Mouse (Mus musculus): ENCODE measurements around the gene Csf2rb. TPM values are rescaled to one million over a fixed set of nuclear protein-coding genes. Genes with fewer than 3 reads are reported as not detected.

The Csf2rb gene
- polyA plus RNA-seq, 1 experiment from 2014 or later, result 1.1 TPM

GRCm38 (mm10) chr15:78383450-78384219, 58.1 kb downstream of the Csf2rb start:
- no peak overlapping the region for H3K4me2 ChIP-seq (replicated peaks)
- H3K9me3 ChIP-seq, result no peaks in the 10 kb centered on the region
- no peak overlapping the region for H3K4me3 ChIP-seq
- WGBS, result 67% methylated on average over 11 of the region's 11 CpGs
- H3K27me3 ChIP-seq, result no peaks in the 10 kb centered on the region
- no peak overlapping the region for H3K27ac ChIP-seq
- H3K36me3 ChIP-seq, result no peaks in the 10 kb centered on the region
- H3K9ac ChIP-seq, result no peak overlapping the region
- no peaks in the 10 kb centered on the region for H3K4me1 ChIP-seq
- no peak for ATAC-seq (ENCODE audit: insufficient number of reproducible peaks, insufficient read depth, low FRiP score, low TSS enrichment)

DNA sequence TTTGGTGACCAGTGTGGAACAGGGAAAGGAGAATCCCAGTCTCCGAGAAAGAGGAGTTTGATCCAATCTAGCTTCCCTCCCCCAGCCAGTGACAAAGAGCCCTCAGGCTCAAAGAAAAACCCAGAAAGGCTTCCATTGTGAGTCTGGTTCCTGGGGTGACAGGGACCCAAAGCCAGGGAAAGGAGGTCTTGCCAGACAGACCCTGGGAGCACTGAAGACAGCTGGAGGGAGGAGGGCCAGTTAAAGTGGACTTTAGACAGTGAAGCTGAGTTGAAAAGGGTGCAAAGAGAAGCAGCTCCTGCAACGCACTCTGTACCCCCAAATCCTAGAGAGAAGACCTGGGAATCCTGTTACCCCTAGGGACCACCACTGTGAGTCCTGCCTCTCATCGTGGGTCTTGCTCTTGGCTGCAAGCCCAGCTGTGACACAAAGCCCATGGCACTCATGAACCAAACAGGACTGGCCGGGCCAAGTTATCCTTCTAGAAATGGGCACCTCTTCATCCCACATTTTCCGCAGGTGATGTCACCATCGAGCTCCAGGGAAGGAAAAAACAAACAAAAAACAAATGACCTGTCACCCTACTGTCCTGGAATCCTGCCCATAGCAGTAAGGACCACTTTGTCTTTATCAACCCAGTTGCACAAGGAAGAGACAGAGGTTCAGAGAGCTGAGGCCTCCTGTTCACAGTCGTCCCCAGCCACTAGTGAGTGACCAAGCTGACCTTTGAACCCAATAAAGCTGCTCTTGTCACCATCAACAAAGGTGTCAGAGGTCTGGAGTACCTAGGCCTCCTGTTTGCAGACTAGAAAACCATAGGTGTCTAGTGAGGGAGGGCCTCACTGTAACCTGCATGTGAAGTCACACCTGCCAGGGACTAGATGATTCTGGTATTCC, 58.9 kb downstream of the Csf2rb start:
- H3K4me3 ChIP-seq, result no peak overlapping the region
- H3K4me2 ChIP-seq (replicated peaks), result no peak overlapping the region
- H3K27ac ChIP-seq, result no peak overlapping the region
- no peaks in the 10 kb centered on the region for H3K27me3 ChIP-seq
- no peaks in the 10 kb centered on the region for H3K4me1 ChIP-seq
- WGBS, result 68% methylated on average over 7 of the region's 7 CpGs
- no peak overlapping the region for H3K9ac ChIP-seq
- no peaks in the 10 kb centered on the region for H3K9me3 ChIP-seq
- H3K36me3 ChIP-seq, result no peaks in the 10 kb centered on the region
- no peak for ATAC-seq (ENCODE audit: insufficient number of reproducible peaks, insufficient read depth, low FRiP score, low TSS enrichment)

DNA sequence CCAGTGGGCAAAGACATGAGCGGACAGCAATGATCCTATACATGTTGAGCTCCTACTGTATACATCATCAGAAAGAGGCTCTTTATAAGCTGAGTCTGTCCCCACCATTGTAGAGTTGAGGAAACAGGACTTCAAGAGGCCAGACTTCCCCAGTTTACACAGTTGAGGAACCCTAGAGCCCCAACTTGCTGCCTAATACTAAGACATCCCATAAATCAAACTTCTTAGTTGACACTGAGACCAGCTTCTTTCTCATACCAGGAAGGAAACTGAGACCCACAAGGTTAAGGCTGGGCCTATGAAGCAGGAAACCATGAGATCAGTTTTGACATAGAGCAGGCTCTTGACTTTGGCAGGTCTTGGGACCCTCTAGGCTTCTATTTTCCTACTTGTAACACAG, 60.0 kb downstream of the Csf2rb start:
- ATAC-seq (ENCODE audit: insufficient number of reproducible peaks, insufficient read depth, low FRiP score, low TSS enrichment), result no peak
- no peaks in the 10 kb centered on the region for H3K4me1 ChIP-seq
- no peaks in the 10 kb centered on the region for H3K36me3 ChIP-seq
- H3K27ac ChIP-seq, result no peak overlapping the region
- H3K4me3 ChIP-seq, result no peak overlapping the region
- no peaks in the 10 kb centered on the region for H3K9me3 ChIP-seq
- no peaks in the 10 kb centered on the region for H3K27me3 ChIP-seq
- no peak overlapping the region for H3K4me2 ChIP-seq (replicated peaks)
- WGBS, result 86% methylated on average over 1 of the region's 1 CpGs
- no peak overlapping the region for H3K9ac ChIP-seq

GRCm38 (mm10) chr15:78390855-78391254, 65.3 kb downstream of the Csf2rb start:
- H3K4me3 ChIP-seq, result no peak overlapping the region
- no peaks in the 10 kb centered on the region for H3K4me1 ChIP-seq
- H3K9ac ChIP-seq, result no peak overlapping the region
- no peaks in the 10 kb centered on the region for H3K9me3 ChIP-seq
- ATAC-seq (ENCODE audit: insufficient number of reproducible peaks, insufficient read depth, low FRiP score, low TSS enrichment), result no peak
- no peak overlapping the region for H3K27ac ChIP-seq
- no peaks in the 10 kb centered on the region for H3K36me3 ChIP-seq
- WGBS, result 88% methylated on average over 3 of the region's 3 CpGs
- no peak overlapping the region for H3K4me2 ChIP-seq (replicated peaks)
- H3K27me3 ChIP-seq, result no peaks in the 10 kb centered on the region

DNA sequence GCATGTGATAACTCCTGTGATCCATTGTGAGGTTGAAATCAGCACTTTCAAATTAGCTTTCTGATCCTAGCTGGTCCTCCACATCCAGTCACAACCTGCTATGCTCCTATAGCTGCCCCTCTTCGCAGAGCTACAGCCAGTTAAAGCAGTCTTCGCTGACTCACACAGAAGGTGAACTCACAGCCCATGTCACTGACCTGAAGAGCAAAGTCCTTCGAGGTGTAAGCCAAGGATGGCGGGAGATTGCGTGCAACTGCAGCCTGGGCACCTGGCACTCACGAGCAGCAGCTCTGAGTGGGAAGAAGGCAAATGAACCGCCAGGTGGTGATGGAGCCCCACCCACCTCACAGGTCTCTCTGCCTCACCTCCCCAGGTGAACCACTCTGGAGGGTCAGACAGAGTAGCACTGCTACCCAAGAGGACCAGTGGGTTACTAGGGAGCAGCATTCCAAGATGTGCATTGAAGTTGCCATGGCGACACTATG, 70.0 kb downstream of the Csf2rb start, which contains the start of gene Tex33:
Tex33 (minus strand) TSS at position 435 of the 485 bp plus-strand sequence.
- H3K9ac ChIP-seq, result no peak within 1 kb of the TSS
- H3K27me3 ChIP-seq, result no peaks in the 10 kb centered on the region

GRCm38 (mm10) chr15:78401345-78401744, 75.8 kb downstream of the Csf2rb start:
- Histone ChIP-seq H3K4me2 (replicated peaks) (no peak overlapping the region), H3K4me3 (no peak overlapping the region), H3K9me3 (no peaks in the 10 kb centered on the region), H3K27me3 (no peaks in the 10 kb centered on the region), H3K36me3 (no peaks in the 10 kb centered on the region), H3K4me1 (peaks cover 26% of the 10 kb centered on the region), H3K27ac (no peak overlapping the region), H3K9ac (no peak overlapping the region)
- no peak for ATAC-seq (ENCODE audit: insufficient number of reproducible peaks, insufficient read depth, low FRiP score, low TSS enrichment)
- 70% methylated on average over 6 of the region's 6 CpGs for WGBS

More for the DNA sequence above, 70.0 kb downstream of the Csf2rb start, which contains the start of gene Tex33:
- Histone ChIP-seq H3K4me2 (replicated peaks) (no peak within 1 kb of the TSS), H3K9me3 (no peaks in the 10 kb centered on the region), H3K27ac (no peak within 1 kb of the TSS), H3K4me3 (no peak within 1 kb of the TSS), H3K36me3 (no peaks in the 10 kb centered on the region), H3K4me1 (no peaks in the 10 kb centered on the region)
- ATAC-seq (ENCODE audit: insufficient number of reproducible peaks, insufficient read depth, low FRiP score, low TSS enrichment), result no peak
- WGBS, result 78% methylated on average over 8 of the region's 8 CpGs

DNA sequence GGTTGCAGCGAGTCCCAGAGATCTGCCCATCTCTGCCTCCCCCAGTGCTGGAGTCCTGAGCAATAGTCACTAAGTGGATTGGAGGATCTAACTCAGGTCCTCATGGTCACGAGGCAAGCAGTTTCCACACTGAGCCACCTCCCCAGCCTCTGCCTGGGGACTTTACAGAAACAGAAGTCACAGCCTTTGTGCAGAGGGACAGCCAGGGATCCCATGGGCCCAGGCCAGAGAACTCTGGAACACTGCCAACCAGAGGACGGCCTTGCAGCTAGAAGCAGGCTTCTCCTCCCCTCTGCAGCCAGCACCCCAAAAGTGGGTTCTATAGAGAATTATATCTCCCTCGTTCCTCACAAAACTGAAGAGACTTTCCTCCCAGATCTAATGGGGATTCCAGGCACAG, 76.4 kb downstream of the Csf2rb start:
- Histone ChIP-seq H3K4me1 (peaks cover 27% of the 10 kb centered on the region), H3K27me3 (no peaks in the 10 kb centered on the region), H3K4me3 (no peak overlapping the region), H3K4me2 (replicated peaks) (no peak overlapping the region), H3K36me3 (no peaks in the 10 kb centered on the region), H3K27ac (no peak overlapping the region), H3K9ac (no peak overlapping the region), H3K9me3 (no peaks in the 10 kb centered on the region)
- 70% methylated on average over 4 of the region's 4 CpGs for WGBS
- no peak for ATAC-seq (ENCODE audit: insufficient number of reproducible peaks, insufficient read depth, low FRiP score, low TSS enrichment)

- H3K4me3 ChIP-seq, result no peak overlapping the region
- ATAC-seq (ENCODE audit: insufficient number of reproducible peaks, insufficient read depth, low FRiP score, low TSS enrichment), result no peak
- 73% methylated on average over 7 of the region's 7 CpGs for WGBS
- no peaks in the 10 kb centered on the region for H3K36me3 ChIP-seq
- H3K9me3 ChIP-seq, result no peaks in the 10 kb centered on the region
- no peak overlapping the region for H3K27ac ChIP-seq
- peaks cover 32% of the 10 kb centered on the region for H3K4me1 ChIP-seq
- H3K9ac ChIP-seq, result no peak overlapping the region
- H3K27me3 ChIP-seq, result peaks cover under 1% of the 10 kb centered on the region; the same call in 1 of the 2 replicates
- no peak overlapping the region for H3K4me2 ChIP-seq (replicated peaks)
These were observed 76.9 kb downstream of the Csf2rb start for GRCm38 (mm10) chr15:78402423-78402822.

DNA sequence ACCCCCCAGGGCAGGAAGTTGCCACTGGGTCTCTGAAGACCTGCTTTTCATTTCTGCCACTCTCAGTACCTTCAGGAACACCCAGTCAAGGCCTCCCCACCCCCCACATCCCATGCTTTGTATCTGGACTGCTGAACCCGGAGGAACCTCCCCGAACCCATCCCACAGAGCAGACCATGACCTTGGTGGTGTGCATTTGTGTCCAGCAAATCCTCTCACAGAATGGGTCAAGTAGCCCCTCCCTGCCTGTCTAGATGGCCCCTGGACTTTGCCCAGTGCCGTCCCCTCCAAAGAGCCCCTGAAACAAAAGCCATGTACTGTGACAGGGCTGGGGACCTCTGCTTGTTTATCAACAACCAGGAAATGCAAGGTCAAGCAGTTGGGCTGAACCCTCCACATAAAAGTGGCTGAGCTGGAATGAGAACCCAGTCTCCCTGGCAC, 77.8 kb downstream of the Csf2rb start:
- no peaks in the 10 kb centered on the region for H3K36me3 ChIP-seq
- H3K4me3 ChIP-seq, result no peak overlapping the region
- 48% methylated on average over 3 of the region's 3 CpGs for WGBS
- no peaks in the 10 kb centered on the region for H3K9me3 ChIP-seq
- no peak overlapping the region for H3K4me2 ChIP-seq (replicated peaks)
- H3K27ac ChIP-seq, result no peak overlapping the region
- peaks cover 8% of the 10 kb centered on the region for H3K27me3 ChIP-seq
- ATAC-seq (ENCODE audit: insufficient number of reproducible peaks, insufficient read depth, low FRiP score, low TSS enrichment), result no peak
- H3K9ac ChIP-seq, result no peak overlapping the region
- peaks cover 36% of the 10 kb centered on the region for H3K4me1 ChIP-seq
